Mouse (Mus musculus): ENCODE measurements around the gene Bcl2l2.
A peak's percentile ranks its signal among the peaks of the same experiment; 100 is the strongest.

Gene Bcl2l2

GRCm38 (mm10) chr14:54893651-54894181, 10.5 kb downstream of the Bcl2l2 start:
- peak; percentile 94 to 97 for DNase-seq (ENCODE audit: low spot score in 2 of 2)

- DNase-seq (ENCODE audit: low spot score in 2 of 2), result no peak
Measured at GRCm38 (mm10) chr14:54894296-54895151, 11.3 kb downstream of the Bcl2l2 start.

- no peak for DNase-seq (ENCODE audit: low spot score in 2 of 2)
Measured at GRCm38 (mm10) chr14:54897445-54897844, 14.3 kb downstream of the Bcl2l2 start.

GRCm38 (mm10) chr14:54900383-54900782, 17.2 kb downstream of the Bcl2l2 start:
- DNase-seq (ENCODE audit: low spot score in 2 of 2), result peak in 1 of 2 experiments; percentile 63

- no peak for DNase-seq (ENCODE audit: low spot score in 2 of 2)
Measured at GRCm38 (mm10) chr14:54903641-54904040, 20.5 kb downstream of the Bcl2l2 start.

- no peak for DNase-seq (ENCODE audit: low spot score in 2 of 2)
Measured at GRCm38 (mm10) chr14:54908682-54909081, 25.5 kb downstream of the Bcl2l2 start.

DNA sequence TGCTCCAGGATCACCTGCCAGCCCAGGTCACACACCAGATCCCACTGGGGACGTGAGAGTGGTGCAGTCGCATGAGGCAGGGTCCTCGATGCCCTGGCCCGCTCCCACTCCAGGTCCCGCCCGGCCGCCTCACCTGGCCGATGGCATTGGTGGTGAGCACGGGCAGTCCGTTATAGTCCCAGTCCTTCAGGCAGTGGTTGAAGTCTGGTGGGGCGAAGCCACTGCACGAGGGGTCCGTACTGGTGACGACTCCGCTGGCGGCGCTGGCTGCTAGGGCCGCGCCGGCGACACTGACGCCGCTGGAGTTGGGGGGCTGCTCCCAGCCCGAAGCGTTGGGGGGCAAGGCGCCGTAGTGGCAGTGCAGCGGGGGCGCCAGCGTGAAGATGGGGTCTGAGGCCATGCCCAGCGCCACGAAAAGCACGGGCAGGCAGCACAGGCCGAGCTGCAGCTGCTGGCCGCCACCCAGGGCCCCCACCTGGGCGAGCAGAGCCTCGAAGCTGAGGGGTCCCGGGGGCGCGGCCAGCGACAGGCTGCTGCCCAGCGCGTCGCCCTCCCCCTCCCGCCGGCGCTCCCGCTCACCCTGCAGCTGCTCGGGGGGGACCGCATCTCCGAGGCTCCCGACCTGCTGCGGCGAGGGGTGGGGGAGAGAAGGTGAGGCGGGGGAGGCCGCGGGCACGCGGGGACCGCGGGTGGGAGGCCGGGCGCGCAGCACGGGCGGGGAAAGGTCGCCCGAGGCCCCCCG, 29.1 kb downstream of the Bcl2l2 start:
- peak in 1 of 2 experiments; percentile 46 for DNase-seq (ENCODE audit: low spot score in 2 of 2)

DNA sequence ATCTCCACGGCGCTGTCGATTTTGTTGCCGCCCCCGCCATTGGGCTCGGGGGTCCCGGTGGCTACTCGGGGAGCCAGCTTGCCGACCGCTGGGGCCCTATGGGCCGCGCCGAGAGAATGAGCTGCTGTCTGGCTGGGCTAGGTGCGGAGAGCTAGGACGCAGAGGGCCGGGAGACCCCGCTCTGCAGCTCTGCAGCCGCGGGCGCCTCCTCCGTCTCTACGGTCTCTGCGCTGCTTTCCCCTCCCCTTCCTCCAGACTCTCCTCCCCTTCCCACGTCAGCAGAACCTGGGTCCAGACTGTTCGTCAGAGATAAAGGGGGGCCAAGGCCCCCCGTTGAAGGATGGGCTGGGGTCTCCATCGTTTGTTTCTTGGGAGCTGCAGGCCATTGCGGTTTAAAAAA, 29.7 kb downstream of the Bcl2l2 start, which contains the start of gene Slc22a17:
Gene Slc22a17 (minus strand): TSS at position 247 of the 400 bp plus-strand sequence.
- peak; percentile 69 to 81 for DNase-seq (ENCODE audit: low spot score in 2 of 2)

- DNase-seq (ENCODE audit: low spot score in 2 of 2), result no peak
Measured at GRCm38 (mm10) chr14:54913343-54913742, 30.2 kb downstream of the Bcl2l2 start.

- DNase-seq (ENCODE audit: low spot score in 2 of 2), result no peak
Measured at GRCm38 (mm10) chr14:54920076-54920685, 37.0 kb downstream of the Bcl2l2 start.

DNA sequence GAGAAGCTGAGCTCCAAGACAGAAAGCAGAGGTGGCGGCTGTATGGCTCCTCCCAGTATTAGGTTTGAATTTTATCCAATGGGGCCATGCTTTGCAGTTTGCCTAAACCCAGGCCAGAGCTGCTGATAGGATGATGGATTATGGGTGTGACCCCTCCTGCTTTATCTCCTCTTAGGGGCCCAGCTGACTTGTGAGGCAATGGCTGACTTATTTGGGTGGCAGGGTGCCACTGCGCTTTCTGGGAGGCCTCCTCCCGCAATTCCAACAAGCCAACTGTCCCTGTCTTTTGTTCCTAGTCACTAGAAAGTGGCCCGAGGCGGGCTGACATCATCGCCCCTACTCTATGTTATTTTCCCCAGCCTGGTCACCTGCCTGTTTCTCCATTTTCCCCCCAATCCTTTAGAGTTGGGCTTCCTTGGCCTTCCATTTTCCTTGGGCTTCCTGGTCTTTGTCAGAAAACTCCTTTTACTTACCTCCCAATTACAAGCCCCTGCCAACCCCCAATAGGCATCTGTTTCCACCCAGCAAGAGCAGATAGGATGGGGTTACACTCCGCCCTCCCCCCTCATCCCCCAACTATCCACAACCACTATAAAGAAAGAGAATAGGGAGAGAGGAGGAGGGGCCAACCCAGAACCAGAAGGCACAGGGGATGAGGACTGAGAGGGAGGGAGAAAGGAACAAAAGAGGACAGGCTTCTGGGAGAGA, 41.6 kb downstream of the Bcl2l2 start:
- DNase-seq (ENCODE audit: low spot score in 2 of 2), result peak in 1 of 2 experiments; percentile 53

DNA sequence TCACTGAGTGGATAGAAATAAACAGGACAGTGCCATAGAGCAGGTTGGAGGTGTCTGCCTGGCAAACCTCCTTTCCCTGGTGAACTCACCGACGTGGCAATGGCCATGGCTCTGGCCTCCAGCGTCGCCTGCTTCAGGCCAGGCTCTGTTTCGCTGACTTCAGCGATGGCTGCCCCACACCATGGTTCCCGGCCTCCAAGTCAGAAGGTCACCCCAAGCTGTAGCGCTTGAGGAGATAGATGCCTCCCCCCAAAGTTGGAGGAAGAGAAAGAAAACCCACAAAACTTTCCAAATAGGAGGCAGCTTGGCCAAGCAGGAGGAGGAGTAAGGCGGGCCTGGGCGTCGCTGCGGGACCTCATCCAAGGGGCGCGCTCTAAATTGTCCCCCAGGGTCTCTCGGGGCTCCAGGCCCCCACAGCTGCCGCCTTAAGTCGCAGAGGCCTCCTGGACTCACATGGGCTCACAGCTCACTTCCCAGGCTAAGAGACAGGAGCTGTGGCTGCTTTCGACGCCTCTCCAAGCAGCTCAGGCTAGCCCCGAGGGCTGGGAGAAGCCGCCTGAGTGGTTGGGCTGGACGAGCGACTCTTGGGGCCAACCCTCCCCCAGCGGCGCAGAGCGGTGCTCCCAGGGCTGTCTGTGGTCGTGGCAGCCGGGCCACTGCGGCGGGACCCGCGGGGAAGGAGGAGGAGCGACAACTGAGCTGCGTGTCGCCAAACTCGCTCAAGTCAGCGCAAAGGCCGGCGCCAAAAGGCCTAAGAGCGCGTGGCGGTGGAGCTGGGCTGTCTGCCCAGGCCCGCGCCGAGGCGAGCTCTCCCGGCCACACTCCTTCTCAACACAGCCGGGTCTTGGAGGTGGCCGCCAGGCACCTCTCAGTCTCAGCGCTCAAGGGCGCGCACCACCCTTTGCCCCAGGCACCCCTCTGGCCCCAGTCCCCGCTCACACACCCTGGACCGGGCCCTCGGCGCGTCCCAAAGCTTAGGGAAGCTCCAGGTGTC, 42.5 kb downstream of the Bcl2l2 start, which contains the start of gene Efs:
Gene Efs (minus strand): TSS at position 778 of the 994 bp plus-strand sequence.
- DNase-seq (ENCODE audit: low spot score in 2 of 2), result peak; percentile 48 to 72

DNA sequence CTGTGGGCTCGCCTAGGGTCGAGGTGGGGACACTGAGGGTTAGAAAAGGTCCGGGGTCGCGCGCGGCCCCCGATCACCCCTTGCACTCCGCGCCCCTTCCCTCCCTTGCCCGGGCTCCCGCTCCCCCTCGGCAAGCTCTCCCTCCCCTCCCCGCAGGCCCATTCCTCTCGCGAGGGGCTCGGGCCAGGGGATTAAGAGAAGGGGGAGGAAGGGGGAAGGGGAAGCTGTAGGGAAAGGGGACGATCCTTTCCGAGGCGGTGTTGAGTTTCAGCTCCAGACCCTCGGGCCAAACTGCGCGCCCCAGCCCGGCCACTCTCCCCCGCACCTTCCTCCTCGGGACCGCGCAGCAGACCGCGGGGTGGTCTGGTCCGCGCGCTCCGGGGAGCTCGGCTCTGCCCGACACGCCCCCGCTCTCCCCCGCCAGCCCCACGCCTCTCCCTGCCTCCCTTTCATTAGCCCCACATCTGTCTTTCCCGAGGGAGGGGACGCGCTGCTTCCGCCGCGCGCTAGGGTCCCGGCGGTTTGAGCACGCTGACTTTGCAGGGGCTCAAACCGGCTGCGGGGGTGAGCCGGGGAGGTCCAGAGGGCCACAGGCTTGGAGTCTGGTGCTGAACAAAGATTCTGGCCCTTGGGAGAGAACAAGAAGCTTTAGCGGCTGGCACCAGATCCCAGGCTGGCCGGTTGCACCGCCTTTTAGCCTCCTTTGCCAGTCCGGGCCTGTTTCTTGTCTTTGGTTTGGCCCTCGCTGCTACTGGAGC, 43.4 kb downstream of the Bcl2l2 start:
- DNase-seq (ENCODE audit: low spot score in 2 of 2), result peak in 1 of 2 experiments; percentile 58

DNA sequence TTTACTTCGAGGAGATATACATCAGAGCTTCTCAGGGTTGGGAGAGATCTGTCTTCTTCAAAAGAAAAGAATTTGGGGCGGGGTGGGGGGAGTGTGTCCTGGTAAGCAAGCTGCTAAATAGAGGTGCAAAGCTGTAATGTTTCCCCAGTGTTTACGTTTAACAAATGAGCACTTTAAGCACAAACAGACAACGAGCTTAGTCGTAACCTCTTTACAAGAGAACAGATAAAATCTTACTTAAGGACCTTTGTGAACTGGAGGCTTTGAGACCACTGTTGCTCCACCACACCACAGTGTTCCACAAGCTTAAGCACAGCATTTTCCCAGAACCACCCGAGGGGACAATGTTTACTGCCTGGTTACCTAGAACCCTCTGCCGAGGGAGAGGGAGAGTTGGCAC, 44.1 kb downstream of the Bcl2l2 start:
- no peak for DNase-seq (ENCODE audit: low spot score in 2 of 2)

- DNase-seq (ENCODE audit: low spot score in 2 of 2), result no peak
Measured at GRCm38 (mm10) chr14:54929801-54930200, 46.6 kb downstream of the Bcl2l2 start.

GRCm38 (mm10) chr14:54930431-54930830, 47.3 kb downstream of the Bcl2l2 start:
- peak in 1 of 2 experiments; percentile 31 for DNase-seq (ENCODE audit: low spot score in 2 of 2)

DNA sequence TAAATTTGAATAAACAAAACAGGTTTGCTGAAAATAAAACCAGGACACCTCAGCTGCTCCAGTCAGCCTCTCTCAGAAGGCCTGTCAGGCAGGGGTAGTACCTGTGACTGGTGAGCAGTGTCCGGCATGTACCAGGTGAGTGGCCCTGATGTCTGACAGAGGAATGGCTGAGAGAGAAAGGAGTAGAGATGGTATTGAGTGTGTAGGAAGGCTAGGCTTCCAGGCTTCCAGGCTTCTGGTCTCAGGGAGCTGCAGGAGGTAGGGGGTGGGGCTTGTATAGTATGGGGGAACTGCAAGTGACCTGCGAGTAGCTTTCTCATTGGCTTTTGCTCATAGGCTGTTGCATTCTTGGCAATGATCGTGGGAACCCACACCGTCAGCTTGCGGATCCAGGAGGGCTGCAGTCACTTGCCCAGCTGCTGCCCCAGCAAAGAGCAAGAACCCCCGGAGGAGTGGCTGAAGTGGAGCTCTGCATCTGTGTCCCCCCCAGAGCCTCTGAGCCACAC, 49.5 kb downstream of the Bcl2l2 start, which contains the start of gene Il25:
Gene Il25 (plus strand): TSS at position 51 of the 506 bp plus-strand sequence.
- no peak for DNase-seq (ENCODE audit: low spot score in 2 of 2)

DNA sequence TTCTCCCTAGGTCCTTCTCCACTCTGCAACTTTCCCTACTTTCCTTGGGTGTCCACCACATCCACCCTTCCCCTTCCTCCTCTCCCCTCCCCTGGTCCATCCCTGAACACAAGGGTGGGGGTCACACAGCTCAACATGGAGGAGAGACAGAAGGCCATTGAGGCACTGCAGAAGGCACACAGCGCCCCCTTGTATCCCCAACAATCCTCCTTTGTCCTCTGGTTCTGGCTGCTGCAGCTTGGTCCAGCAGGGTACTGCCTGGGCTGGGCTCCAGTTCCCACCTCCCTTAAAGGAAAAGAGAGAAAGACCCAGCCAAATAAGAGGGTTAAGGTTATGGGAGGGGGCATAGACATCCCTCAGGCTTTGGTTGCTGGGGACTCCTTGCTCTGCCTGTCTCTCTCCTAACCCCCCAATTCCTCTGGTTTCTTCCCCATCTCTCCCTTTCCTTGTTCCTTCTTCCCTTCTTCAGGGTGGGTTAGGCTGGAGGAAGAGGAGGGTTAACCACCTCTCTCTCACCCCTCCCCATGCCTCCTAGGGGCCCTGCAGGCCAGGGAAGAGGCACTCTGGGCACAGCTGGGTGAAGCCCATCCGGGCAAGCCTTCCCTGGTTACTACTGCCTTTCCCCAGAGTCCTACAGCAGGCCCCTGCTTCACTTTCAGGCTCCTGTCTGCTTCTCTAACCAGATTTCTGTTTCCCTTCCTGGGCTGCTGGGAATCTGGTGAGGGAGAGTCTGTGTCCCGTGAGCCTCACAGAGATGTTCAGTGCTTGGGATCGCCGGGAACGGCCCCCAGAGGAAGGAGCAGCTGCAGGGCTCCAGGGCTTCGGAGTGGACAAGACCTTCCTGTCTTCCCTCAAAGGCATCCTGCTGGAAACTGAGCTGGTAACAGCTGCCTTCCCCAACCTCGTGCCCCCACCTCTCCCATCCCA, 53.0 kb downstream of the Bcl2l2 start, which contains the start of gene Cmtm5:
Gene Cmtm5 (plus strand): TSS at position 358 of the 927 bp plus-strand sequence.
- peak in 1 of 2 experiments; percentile 49 for DNase-seq (ENCODE audit: low spot score in 2 of 2)
